Mouse (Mus musculus): Measurements from ENCODE around the gene Agpat4.
A peak's percentile ranks its signal among the peaks of the same experiment; 100 is the strongest.

The Agpat4 gene

DNA sequence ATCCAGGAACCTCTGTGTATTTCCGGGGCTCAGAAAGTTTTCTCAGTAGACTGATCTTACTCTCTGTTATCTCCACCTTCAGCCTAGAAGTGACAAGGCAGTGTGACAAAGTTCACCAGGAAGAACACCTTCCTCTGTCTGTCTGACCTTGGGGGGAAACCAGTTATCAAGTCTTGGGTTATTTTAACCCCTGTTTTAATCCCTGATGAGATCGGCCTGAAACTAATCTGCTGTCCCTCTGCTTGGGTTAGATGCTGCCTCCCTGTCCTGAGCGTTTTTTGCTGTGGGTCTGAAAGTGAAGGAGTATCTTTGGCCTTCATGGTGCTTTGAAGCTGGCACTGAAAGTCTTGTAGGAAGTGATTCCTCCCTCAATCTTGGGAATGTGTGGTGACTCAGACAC is 4.7 kb downstream of the Agpat4 start:
- DNase-seq, result no peak

GRCm38 (mm10) chr17:12127056-12127455 is 8.6 kb downstream of the Agpat4 start:
- DNase-seq, result no peak

GRCm38 (mm10) chr17:12128976-12129375 is 10.5 kb downstream of the Agpat4 start:
- DNase-seq, result no peak

DNA sequence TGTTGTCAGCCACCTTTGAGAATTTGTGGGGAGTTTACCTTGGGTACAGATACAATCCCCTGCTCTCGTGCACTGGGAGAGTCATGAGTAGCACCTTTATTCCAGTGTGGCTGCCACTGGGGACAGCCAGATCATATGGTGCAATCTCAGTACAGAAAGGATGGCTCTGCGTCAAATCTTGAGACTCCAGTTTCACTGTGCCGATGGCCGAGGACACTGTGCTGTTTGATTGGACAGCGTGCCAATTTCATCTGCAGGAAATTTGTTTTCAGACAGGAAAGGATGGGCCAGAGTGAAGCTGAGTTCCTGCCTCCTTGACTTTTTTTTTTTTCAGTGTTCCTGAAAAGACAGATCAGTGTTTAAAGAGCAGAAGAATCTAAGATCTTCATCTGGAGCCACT is 12.7 kb downstream of the Agpat4 start:
- DNase-seq, result no peak

GRCm38 (mm10) chr17:12131581-12131980 is 13.1 kb downstream of the Agpat4 start:
- peak; percentile 34 for DNase-seq

GRCm38 (mm10) chr17:12132904-12133303 is 14.4 kb downstream of the Agpat4 start:
- DNase-seq, result no peak

GRCm38 (mm10) chr17:12133985-12134384 is 15.5 kb downstream of the Agpat4 start:
- peak; percentile 27 for DNase-seq

DNA sequence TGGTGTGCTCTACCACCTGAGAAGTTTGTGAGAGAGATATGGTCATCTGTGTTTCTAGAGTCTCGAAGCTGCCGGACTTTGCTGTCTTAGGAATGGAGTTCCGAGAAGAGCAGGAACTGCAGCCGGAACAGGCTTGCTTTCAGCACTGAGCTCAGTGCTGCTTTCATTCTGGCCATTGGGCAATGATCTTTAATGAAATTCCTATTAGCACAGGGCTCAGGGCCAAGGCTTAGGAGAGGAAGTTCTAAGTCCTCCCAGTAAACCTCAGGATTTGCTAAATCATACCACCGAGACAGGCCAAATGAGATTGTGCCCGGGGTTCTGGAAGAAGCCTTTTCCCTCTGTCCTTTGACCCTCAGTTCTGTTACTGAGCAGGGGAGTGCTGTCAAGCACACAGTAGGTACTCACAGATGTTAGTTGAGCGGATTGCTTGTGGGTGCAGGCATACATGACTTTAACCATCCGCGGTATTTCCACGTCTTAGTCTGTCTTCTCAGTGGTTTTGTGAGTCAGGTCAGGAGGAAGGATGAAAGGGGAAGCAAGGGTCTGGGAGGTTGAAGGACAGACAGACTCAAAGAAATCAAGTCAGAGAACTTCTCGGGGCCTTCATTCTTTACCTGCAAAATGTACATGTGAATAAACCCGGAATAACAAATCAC is 16.6 kb downstream of the Agpat4 start:
- no peak for DNase-seq

GRCm38 (mm10) chr17:12138355-12138754 is 19.9 kb downstream of the Agpat4 start:
- no peak for DNase-seq

GRCm38 (mm10) chr17:12143948-12144364 is 25.5 kb downstream of the Agpat4 start:
- no peak for DNase-seq

DNA sequence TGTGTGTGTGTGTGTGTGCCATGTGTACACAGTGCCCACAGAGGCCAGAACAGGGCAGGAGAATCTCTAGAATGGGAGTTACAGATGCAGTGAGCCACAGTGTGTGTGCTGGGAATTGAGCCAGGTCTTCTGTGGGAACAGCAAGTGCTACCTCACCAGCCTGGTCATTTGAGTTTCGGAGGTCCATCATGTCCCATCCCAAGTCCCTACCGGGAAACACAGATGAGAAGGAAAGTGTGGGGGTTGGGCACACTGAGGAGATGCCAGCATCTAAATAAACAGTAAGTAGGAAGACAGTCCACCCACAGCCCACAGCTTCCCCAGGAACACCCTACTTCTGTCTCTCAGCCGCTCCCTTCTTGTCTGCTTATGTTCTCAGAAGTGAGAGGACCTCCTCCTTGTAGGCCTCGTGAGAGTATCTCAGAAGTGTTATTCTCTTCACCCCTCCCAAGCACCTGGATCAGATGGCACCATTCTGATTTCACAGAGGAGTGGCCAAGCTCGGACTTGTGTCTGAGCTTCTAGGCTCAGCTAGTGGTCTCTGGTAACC is 27.7 kb downstream of the Agpat4 start:
- no peak for DNase-seq

DNA sequence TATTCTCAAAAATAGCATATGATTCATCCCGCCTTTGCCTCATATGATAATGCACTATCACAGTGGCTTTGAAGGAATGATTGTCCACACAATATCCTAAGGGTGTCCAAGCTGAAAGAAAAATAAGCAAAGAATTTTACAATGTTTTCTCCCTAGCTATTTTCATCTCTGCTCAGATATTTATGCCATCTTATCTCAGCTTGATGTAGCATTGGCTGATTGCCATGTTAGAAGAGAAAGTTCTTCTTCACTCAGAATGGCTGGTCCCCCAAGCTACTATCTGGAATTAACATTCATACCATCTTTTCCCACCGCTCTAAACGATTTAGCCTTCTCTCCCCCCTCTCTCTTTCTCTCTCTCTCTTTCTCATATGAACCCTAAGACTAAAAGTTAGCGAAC is 29.3 kb downstream of the Agpat4 start:
- no peak for DNase-seq

DNA sequence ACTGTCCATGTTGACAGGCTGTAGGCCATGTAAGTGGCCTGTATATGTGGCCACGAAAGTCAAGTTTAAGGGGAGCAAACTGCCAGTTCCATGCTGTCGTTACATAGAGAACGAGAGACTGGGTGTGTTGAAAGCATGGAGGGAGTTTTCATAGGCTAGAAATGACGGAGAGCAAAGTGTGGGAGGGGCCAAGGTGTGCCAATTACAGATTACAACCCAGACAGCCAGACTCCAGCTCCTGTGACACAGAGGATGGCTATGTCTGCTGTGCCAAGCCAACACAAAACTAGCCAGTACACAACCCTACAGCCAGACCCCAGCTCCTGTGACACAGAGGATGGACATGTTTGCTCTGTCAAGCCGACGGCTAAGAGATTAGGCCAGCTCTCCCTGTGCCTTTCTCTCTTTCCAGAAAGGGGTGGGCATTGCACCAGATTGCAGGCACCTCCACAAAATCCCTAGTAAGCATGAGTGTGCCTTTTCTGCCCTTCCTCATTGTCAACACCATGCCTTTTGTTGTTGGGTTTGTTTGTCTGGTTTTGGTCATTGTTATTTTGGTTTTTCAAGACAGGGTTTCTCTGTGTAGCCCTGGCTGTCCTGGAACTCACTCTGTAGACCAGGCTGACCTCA is 30.8 kb downstream of the Agpat4 start:
- no peak for DNase-seq

DNA sequence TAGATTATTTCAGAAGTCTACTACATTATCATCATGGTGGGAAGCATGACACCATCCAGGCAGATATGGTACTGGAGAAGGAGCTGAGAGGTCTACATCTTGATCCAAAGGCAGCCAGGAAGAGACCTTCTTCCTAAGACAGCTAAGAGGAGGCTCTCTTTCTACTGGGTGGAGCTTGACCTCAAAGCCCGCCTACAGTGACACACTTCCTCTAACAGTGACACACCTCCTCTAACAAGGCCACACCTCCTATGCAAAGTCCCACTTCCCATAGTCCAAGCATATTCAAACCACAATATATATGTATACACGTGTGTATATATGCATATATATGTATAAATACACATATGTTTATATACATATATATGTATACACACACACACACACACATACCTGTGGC is 32.5 kb downstream of the Agpat4 start:
- no peak for DNase-seq

DNA sequence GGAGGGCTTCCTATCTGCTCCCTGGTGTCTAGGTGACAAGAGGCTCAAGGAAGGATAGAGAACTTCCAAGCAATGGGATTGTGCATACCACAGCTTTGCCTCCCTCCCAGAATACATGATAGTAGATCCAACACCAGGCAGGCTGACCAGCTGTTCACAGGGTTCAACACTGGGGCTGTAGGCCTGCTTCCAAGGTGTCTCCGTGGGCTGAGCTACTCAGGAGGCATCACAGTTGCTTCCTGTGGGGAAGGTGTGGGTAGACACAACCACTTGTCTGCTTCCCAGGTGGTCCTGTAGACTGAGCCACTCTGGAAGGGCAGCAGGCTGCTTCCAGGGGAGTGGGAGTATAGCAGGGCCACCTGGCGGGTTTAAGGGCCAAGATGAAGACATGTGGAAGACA is 35.8 kb downstream of the Agpat4 start:
- no peak for DNase-seq

GRCm38 (mm10) chr17:12155236-12155635 is 36.7 kb downstream of the Agpat4 start:
- no peak for DNase-seq

GRCm38 (mm10) chr17:12155872-12156271 is 37.4 kb downstream of the Agpat4 start:
- DNase-seq, result no peak

DNA sequence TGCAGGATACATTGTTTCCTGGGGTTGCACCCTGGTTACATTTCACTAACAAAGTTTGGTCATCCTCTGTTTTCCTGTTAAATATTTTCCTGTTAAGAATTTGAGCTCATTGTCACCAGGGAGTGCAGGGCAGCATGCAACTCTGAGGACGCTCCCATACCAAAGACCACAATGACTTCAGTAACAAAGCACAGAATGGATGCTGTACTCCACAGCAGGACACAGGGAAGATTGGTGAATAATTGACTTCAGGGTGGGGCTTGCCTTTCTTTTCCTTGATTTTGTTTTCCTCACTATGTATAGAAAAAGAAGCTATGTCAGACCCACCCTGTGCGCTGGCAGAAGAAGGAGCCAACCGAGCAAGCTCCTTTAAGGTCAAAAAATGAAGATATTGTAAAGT is 38.2 kb downstream of the Agpat4 start:
- no peak for DNase-seq

GRCm38 (mm10) chr17:12157203-12157602 is 38.7 kb downstream of the Agpat4 start:
- DNase-seq, result no peak

DNA sequence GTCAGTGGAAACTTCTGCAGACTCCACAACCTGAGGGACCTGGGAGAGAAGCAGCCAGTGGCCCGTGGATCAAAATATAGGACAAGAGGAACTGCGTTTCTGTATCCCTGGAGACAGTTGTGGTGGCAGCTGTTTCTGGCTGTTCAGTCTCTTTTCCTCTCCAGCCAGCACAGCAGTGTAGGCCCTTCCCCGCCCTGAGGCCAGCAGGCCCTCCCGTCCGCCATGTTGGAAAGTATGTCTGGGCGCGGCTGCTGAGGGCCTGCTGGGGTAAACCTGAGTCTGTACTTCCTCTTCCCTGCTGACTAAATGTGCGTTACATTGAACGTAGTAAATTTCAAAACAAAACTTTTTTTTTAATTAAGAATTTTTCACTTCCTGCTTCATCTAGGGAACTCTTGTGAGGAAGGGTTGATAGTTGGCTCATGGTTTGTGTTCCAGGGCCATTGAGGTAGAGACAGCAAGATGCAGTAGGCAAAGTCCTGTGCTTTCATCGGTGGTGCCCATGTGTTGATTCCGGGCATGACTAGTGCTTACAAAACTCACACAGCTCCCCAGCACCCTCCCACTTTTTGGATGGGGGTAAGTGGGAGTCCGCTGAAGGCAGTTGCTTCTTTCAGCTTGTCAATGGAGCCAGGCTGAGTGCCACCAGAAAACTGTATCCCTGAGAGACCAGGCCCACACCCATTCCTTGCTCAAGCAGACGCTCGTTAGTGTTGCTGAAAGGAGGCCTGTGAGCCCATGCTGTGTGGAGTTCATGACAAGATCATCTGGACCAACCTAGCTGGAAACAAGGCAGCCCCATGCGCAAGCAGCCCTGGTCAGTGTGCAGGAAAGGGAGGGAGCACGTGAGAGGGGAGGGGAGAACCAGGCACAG is 40.9 kb downstream of the Agpat4 start:
- no peak for DNase-seq

DNA sequence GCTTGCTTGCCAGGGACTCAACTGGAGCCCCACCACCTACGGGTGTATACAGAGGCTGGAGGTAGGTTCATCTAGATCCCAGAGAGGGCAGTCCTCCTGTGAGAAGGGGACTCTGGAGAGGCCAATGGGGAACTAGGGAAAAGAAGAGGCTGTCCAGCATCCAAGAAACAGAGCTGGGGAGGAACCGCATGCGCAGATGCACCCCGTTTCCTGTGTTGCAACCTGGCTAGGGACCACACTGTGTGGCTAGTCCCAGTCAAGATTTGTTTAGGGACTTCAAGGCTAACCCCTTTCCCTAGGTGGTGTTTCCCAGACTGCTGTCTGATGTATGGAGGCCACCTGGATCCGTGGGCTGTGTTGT is 41.5 kb downstream of the Agpat4 start:
- DNase-seq, result no peak

DNA sequence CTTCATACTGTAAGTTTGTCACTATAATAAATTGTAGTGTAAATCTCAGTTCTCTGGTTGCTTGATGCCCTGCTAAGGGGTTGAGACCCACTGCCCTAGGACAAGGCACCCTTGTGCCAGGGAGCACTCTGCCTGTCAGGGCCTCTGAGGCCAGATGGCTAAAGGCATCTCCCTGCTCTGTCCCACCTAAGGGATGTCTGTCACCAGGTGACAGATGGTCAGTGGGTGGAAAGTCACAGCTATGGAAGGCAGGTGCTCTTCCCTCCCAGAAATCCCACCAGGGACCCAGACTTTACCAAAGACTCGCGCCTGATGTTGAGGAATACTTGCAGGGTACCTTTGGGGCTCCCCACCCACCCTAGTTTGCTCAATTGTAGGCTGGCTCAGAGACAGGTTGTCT is 42.0 kb downstream of the Agpat4 start:
- DNase-seq, result peak; percentile 53

DNA sequence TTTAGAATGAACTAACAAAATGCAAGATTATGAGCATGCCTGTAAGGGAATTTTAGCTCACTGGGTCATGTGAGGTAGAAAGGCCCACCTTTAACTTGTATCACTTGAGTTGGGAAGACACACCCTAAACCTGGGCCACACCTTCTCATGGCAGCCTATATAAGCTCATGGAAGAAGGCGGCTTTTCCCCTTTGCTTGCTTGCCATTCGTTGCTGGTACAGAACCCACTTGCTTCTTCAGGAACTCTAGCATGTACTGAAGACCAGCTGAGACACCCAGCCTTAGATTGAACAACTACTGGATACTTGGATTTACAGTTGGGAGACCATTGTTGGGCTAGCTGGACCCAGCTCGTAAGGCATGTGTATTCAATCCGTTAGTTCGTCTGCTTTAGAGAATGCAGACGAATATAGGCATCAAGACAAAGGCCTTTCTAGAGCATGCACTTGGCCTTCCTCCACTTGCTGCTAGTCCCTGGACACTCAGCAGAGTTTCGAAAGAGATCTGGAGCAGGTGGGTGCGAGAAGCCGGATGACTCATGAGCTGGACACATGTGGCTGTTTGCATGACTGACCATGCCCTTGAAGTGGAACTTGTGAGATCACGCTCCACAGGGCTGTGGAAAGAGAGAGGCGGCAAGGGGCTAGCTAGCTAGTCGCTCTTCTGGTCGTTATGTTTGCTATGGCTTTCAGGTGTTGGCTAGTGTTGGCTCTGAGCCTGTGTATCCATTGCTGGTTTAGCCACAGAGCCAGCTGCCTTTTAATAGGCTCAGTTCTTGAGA is 42.7 kb downstream of the Agpat4 start:
- no peak for DNase-seq

All from cerebellum, adult 9-11 months (tissue).